Mouse (Mus musculus) liver, postnatal 0 days (tissue): ENCODE results near the gene Ubac2. TPM values are rescaled to one million over a fixed set of nuclear protein-coding genes. Genes with fewer than 3 reads are reported as not detected.
A peak's percentile ranks its signal among the peaks of the same experiment; 100 is the strongest.

Experiments
- ATAC-seq: fragments of 200-750 bp; cut with Nextera tagmentation; 2 replicates; pipeline ENCODE4 v1.8.0; 2017; ENCODE audit warnings: mild to moderate bottlenecking, moderate library complexity
- DNase-seq: peaks from one replicate; pipeline ENCODE4 v3.0.0-alpha.2; 2016
- H3K27ac ChIP-seq: fragments of 300-500 bp; sonication (generic); 2 replicates; pipeline ENCODE4 v1.5.1; 2014; ENCODE audit warnings: antibody characterized with exemption, moderate library complexity, mild to moderate bottlenecking, low read depth
- H3K27me3 ChIP-seq: fragments of 300-500 bp; sonication (generic); 2 replicates; pipeline ENCODE4 v1.6.1; 2014; ENCODE audit warnings: low read length, control low read depth, mixed read lengths; ENCODE audit not compliant: insufficient read depth
- H3K36me3 ChIP-seq: fragments of 300-500 bp; sonication (generic); replicated peaks from 2 replicates; pipeline ENCODE4 v1.6.1; 2014; ENCODE audit warnings: mild to moderate bottlenecking, control low read depth, low read length, moderate library complexity, mixed read lengths; ENCODE audit not compliant: insufficient read depth
- H3K4me1 ChIP-seq: fragments of 300-500 bp; sonication (generic); 2 replicates; pipeline ENCODE4 v1.6.1; 2014; ENCODE audit warnings: antibody characterized with exemption, mild to moderate bottlenecking, control low read depth; ENCODE audit not compliant: insufficient read depth
- H3K4me2 ChIP-seq: fragments of 300-500 bp; sonication (generic); 2 replicates; pipeline ENCODE4 v1.6.1; 2014; ENCODE audit warnings: low read depth, mild to moderate bottlenecking, low read length, moderate library complexity, mixed read lengths
- H3K4me3 ChIP-seq: fragments of 300-500 bp; sonication (generic); 2 replicates; pipeline ENCODE4 v1.5.1; 2014; ENCODE audit warnings: low read depth, low read length
- H3K9ac ChIP-seq: fragments of 300-500 bp; sonication (generic); replicated peaks from 2 replicates; pipeline ENCODE4 v1.6.1; 2014; ENCODE audit warnings: mild to moderate bottlenecking, moderate library complexity
- H3K9me3 ChIP-seq: fragments of 300-500 bp; sonication (generic); 2 replicates; pipeline ENCODE4 v1.6.1; 2016; ENCODE audit warnings: mild to moderate bottlenecking, control low read depth, low read length, mixed read lengths
- CTCF ChIP-seq: sonication (generic); IDR thresholded peaks from 2 replicates; pipeline ENCODE4 v1.5.1; 2016; ENCODE audit warnings: antibody characterized with exemption, low read depth
- EP300 ChIP-seq: IDR thresholded peaks from 2 replicates; pipeline ENCODE4 v1.6.1; 2016; ENCODE audit warnings: antibody characterized with exemption, low read depth, mild to moderate bottlenecking
- WGBS: fragments of 180-500 bp; shearing (Covaris S2); extraction: QIAGEN DNeasy Blood & Tissue Kit; methylation state at CpG from one replicate; pipeline ENCODE4 v1.1.7; 2014; ENCODE audit not compliant: insufficient replicate concordance; 5-methylcytosine and 5-hydroxymethylcytosine counted together
- polyA plus RNA-seq: library from polyadenylated mRNA; unstranded; fragments of >200 nt; fragmentation: Nextera tagmentation; extraction: Ambion mirVana; gene quantifications from 2 replicates; pipeline ENCODE4 v1.2.1, GENCODE M21; 2015

The Ubac2 gene
- polyA plus RNA-seq, 1 experiment from 2014 or later, result 27.4 TPM

DNA sequence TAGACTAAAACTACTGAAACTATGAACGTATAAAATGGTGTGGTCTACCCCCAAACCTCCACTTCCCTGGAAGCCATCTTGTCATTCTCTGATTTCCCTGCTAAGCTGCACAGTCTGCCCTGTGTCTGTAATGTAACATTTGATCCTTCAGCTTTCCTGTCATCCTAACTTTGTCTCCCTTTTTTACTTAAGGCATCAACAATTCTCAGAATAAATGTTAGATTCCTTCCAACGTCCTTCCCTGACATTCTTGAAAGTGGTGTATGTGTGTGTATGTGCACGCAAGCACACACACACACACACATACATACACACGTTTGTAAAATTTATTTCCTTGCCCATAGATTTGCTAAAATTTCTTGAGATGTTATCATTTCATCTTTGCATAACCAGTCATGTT lies 81.6 kb downstream of the Ubac2 start:
- Histone ChIP-seq H3K36me3 (no peaks in the 10 kb centered on the region), H3K4me3 (no peak overlapping the region), H3K27ac (no peak overlapping the region), H3K9ac (no peak overlapping the region), H3K4me1 (peaks cover 19% of the 10 kb centered on the region), H3K4me2 (no peak overlapping the region), H3K27me3 (no peaks in the 10 kb centered on the region), H3K9me3 (no peaks in the 10 kb centered on the region)
- TF ChIP-seq CTCF (no peak), EP300 (no peak)
- ATAC-seq, result no peak
- no peak for DNase-seq
- 71% methylated on average over 4 of the region's 4 CpGs for WGBS

- TF ChIP-seq CTCF (no peak), EP300 (no peak)
- no peak for DNase-seq
- H3K4me2 ChIP-seq, result no peak overlapping the region
- peaks cover 19% of the 10 kb centered on the region for H3K4me1 ChIP-seq
- no peaks in the 10 kb centered on the region for H3K9me3 ChIP-seq
- WGBS, result 48% methylated on average over 2 of the region's 2 CpGs
- H3K9ac ChIP-seq, result no peak overlapping the region
- no peaks in the 10 kb centered on the region for H3K36me3 ChIP-seq
- no peak for ATAC-seq
- no peak overlapping the region for H3K27ac ChIP-seq
- no peak overlapping the region for H3K4me3 ChIP-seq
- no peaks in the 10 kb centered on the region for H3K27me3 ChIP-seq
Observed at GRCm38 (mm10) chr14:121960531-121960930, 82.1 kb downstream of the Ubac2 start.

- Histone ChIP-seq H3K4me1 (peaks cover 19% of the 10 kb centered on the region), H3K27ac (no peak overlapping the region)
- 45% methylated on average over 6 of the region's 6 CpGs for WGBS
Observed at GRCm38 (mm10) chr14:121960997-121961396, 82.6 kb downstream of the Ubac2 start.

GRCm38 (mm10) chr14:121961496-121962127 lies 83.2 kb downstream of the Ubac2 start:
- TF ChIP-seq EP300, result no peak
- TF ChIP-seq CTCF, result no peak
- no peak overlapping the region for H3K4me2 ChIP-seq
- no peak overlapping the region for H3K9ac ChIP-seq
- ATAC-seq (peak; percentile 31; the same call in 1 of the 2 replicates), DNase-seq (no peak)
- no peak overlapping the region for H3K4me3 ChIP-seq
- peaks cover 19% of the 10 kb centered on the region for H3K4me1 ChIP-seq
- peak overlapping the region; percentile 30 for H3K27ac ChIP-seq
- 67% methylated on average over 12 of the region's 12 CpGs for WGBS
- H3K36me3 ChIP-seq, result no peaks in the 10 kb centered on the region
- H3K27me3 ChIP-seq, result no peaks in the 10 kb centered on the region
- H3K9me3 ChIP-seq, result no peaks in the 10 kb centered on the region

More at GRCm38 (mm10) chr14:121960997-121961396, 82.6 kb downstream of the Ubac2 start:
- no peak overlapping the region for H3K9ac ChIP-seq
- H3K9me3 ChIP-seq, result no peaks in the 10 kb centered on the region
- DNase-seq (no peak), ATAC-seq (no peak)
- TF ChIP-seq CTCF (no peak), EP300 (no peak)
- no peaks in the 10 kb centered on the region for H3K27me3 ChIP-seq
- no peak overlapping the region for H3K4me2 ChIP-seq
- no peaks in the 10 kb centered on the region for H3K36me3 ChIP-seq
- H3K4me3 ChIP-seq, result no peak overlapping the region

DNA sequence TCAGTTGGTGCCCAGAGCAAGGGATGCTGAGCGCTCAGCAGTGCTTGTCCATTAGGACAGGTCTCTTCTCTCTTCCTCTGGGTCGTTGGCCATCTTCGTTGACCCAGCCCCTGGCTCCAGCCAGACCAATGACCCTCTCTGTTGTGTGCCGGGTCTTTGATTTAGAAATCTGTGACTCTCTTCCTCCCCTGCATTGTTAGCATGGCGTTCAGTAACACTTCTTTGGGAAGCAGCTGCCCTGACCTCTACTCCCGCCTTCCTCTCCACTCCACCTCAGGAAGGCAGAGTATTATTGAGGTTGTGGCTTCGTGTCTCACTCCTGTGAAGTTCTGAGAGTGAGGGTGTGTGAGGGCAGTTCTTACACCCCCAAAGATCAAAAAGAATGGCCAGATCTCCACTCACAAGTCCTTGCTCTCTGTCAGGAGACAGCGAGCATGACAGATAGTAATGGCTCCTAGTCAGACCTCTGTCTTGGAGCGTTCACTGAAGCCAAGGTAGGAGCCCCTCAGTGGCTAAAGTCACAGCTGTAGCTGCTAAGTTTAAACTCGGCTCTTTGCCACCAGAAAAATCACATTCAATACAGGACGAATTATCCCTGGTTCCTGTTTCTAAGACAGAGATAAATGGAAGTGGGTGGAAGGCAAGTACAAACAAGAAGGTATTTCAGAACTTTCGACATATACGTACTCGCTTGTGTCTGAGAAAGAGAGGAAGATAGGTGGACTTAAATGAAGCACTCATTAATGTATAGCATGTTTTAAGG lies 83.9 kb downstream of the Ubac2 start:
- DNase-seq (no peak), ATAC-seq (peak; percentile 41)
- H3K4me1 ChIP-seq, result peaks cover 19% of the 10 kb centered on the region
- no peaks in the 10 kb centered on the region for H3K36me3 ChIP-seq
- no peak overlapping the region for H3K4me3 ChIP-seq
- H3K27ac ChIP-seq, result peak overlapping the region; percentile 30
- H3K27me3 ChIP-seq, result no peaks in the 10 kb centered on the region
- no peak overlapping the region for H3K9ac ChIP-seq
- no peaks in the 10 kb centered on the region for H3K9me3 ChIP-seq
- 63% methylated on average over 14 of the region's 14 CpGs for WGBS
- H3K4me2 ChIP-seq, result no peak overlapping the region
- TF ChIP-seq EP300 (no peak), CTCF (no peak)

- H3K9ac ChIP-seq, result no peak overlapping the region
- H3K4me2 ChIP-seq, result no peak overlapping the region
- no peaks in the 10 kb centered on the region for H3K9me3 ChIP-seq
- no peaks in the 10 kb centered on the region for H3K27me3 ChIP-seq
- no peak overlapping the region for H3K4me3 ChIP-seq
- H3K36me3 ChIP-seq, result no peaks in the 10 kb centered on the region
- ATAC-seq (no peak), DNase-seq (no peak)
- WGBS, result 60% methylated on average over 9 of the region's 9 CpGs
- peaks cover 19% of the 10 kb centered on the region for H3K4me1 ChIP-seq
- 0 out of 2 replicates have a peak overlapping the region, but pooled peaks have one; percentile 6 for H3K27ac ChIP-seq
- TF ChIP-seq EP300 (no peak), CTCF (no peak)
Observed at GRCm38 (mm10) chr14:121963251-121963941, 85.0 kb downstream of the Ubac2 start.
